Mouse (Mus musculus): Measurements from ENCODE around the gene Nde1. TPM values are rescaled to one million over a fixed set of nuclear protein-coding genes. Genes with fewer than 3 reads are reported as not detected.

Nde1 gene
- polyA plus RNA-seq (2017; shearing (Covaris generic)): 48.3 TPM

DNA sequence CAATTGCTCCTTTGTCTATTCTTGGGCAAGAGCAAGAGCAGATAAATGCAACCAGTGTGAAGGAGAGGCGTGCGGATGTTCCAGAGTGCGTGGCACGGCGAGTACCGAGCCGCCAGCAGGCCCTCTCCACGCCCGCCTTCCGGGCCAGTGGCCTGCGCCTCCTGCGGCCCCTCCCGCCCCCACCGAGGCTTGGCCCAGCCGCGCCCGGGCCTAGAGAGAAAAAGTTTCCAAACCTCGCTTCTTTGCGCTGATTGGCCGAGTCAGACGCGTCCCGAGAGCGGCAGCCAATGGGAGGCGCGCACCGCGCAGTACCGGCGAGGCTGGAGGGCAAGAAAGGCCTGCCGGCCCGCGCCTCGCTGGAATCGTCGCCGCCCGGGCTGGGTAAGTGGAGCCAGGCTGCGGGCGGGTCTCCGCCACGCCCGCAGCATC, at the start of gene Nde1, which contains the start of gene Marf1:
TSS of gene Nde1 (plus strand) at position 288 of the 429 bp plus-strand sequence.
TSS of gene Marf1 (minus strand) at position 364 of the 429 bp plus-strand sequence.

Other genes with a start within 250 kb of the Nde1 start
- not detected for gene 2900011O08Rik, start 176.7 kb upstream of the Nde1 start, polyA plus RNA-seq (2017; shearing (Covaris generic))
- gene Ifitm7, start 176.4 kb upstream of the Nde1 start, polyA plus RNA-seq (2017; shearing (Covaris generic)): not detected
- gene Marf1, start 76 bp downstream of the Nde1 start, polyA plus RNA-seq (2017; shearing (Covaris generic)): 7.0 TPM
- gene Myh11, start 128.1 kb downstream of the Nde1 start, polyA plus RNA-seq (2017; shearing (Covaris generic)): not detected
- 81.3 TPM for gene Fopnl, start 154.1 kb downstream of the Nde1 start, polyA plus RNA-seq (2017; shearing (Covaris generic))
- gene Abcc1, start 198.3 kb downstream of the Nde1 start, polyA plus RNA-seq (2017; shearing (Covaris generic)): 31.6 TPM